Mouse (Mus musculus): ENCODE results near the gene Got2. TPM values are rescaled to one million over a fixed set of nuclear protein-coding genes. Genes with fewer than 3 reads are reported as not detected.

Got2 gene
- polyA plus RNA-seq, 1 experiment from 2014 or later, result 162 TPM

Other genes with a start within 250 kb of the Got2 start
- gene Ndrg4, start 211.6 kb downstream of the Got2 start, polyA plus RNA-seq (2015; fragmentation: Nextera tagmentation; extraction: Ambion mirVana), result 16.7 and 17.5 TPM in 2 replicates
- gene Setd6, start 172.7 kb downstream of the Got2 start, polyA plus RNA-seq (2015; fragmentation: Nextera tagmentation; extraction: Ambion mirVana), result 20.9 and 23.8 TPM in 2 replicates
- 51.8 and 60.3 TPM in 2 replicates for gene Cnot1, start 81.1 kb downstream of the Got2 start, polyA plus RNA-seq (2015; fragmentation: Nextera tagmentation; extraction: Ambion mirVana)
- 346 and 356 TPM in 2 replicates for gene Sap18b, start 63.2 kb downstream of the Got2 start, polyA plus RNA-seq (2015; fragmentation: Nextera tagmentation; extraction: Ambion mirVana)
- 13.2 and 16.7 TPM in 2 replicates for gene Slc38a7, start 35.0 kb downstream of the Got2 start, polyA plus RNA-seq (2015; fragmentation: Nextera tagmentation; extraction: Ambion mirVana)

All from stomach, embryonic 15.5 days (tissue).